Mouse (Mus musculus): ENCODE measurements around the gene Fancf.

Fancf gene

GRCm38 (mm10) chr7:51840515-51840914 lies 21.6 kb downstream of the Fancf start:
- no peak for DNase-seq (ENCODE audit: low spot score)

- no peak for DNase-seq (ENCODE audit: low spot score)
Measured at GRCm38 (mm10) chr7:51831917-51832316, 30.1 kb downstream of the Fancf start.

GRCm38 (mm10) chr7:51823562-51824338 lies 38.3 kb downstream of the Fancf start:
- no peak for DNase-seq (ENCODE audit: low spot score)

GRCm38 (mm10) chr7:51821467-51821866 lies 40.6 kb downstream of the Fancf start:
- no peak for DNase-seq (ENCODE audit: low spot score)

- DNase-seq (ENCODE audit: low spot score), result no peak
Measured at GRCm38 (mm10) chr7:51819891-51820290, 42.2 kb downstream of the Fancf start.

- no peak for DNase-seq (ENCODE audit: low spot score)
Measured at GRCm38 (mm10) chr7:51818251-51818974, 43.7 kb downstream of the Fancf start.

GRCm38 (mm10) chr7:51816283-51816839 lies 45.7 kb downstream of the Fancf start:
- no peak for DNase-seq (ENCODE audit: low spot score)

- DNase-seq (ENCODE audit: low spot score), result no peak
Measured at GRCm38 (mm10) chr7:51815473-51816282, 46.4 kb downstream of the Fancf start.
